Mouse (Mus musculus): ENCODE results near the gene Sgca.
"Not testable (repeated sequence)": the region's sequence is repeated elsewhere in the genome, so short reads cannot be mapped to it uniquely, and the experiment has no call there.

DNA sequence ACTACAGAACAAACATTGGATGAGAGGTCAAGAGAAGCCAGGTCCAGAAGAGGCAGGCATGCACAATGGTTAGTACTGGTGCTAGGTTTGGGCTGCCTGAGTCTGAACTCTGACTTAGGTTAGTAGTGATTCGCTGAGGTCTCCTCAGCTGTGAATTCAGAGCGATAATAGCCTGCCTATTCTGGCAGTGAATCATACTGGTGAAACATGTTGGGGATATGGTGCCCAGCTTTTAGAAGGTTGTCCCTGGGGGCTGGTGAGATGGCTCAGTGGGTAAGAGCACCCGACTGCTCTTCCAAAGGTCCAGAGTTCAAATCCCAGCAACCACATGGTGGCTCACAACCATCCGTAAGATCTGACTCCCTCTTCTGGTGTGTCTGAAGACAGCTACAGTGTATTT, 6.4 kb downstream of the Sgca start:
- TF ChIP-seq CTCF (IDR thresholded peaks at IDR 0.05; ENCODE audit: borderline replicate concordance, extremely low read depth, insufficient read depth, insufficient read length); POLR2A (IDR thresholded peaks at IDR 0.05; ENCODE audit: borderline replicate concordance, extremely low read depth, insufficient read depth, insufficient read length, poor library complexity, severe bottlenecking): not testable (repeated sequence)

Data from brain, embryonic 14.5 days (tissue).